In genomic region chr19:4838526-4839140, GRCm38 (mm10) we compare ENCODE assay signal across 9 mouse cellular contexts. TPM values are rescaled to one million over a fixed set of nuclear protein-coding genes. Genes with fewer than 3 reads are reported as not detected.
A peak's percentile ranks its signal among the peaks of the same experiment; 100 is the strongest.
DNase-seq lines count a peak whose midpoint lies in the region; ATAC-seq and TF ChIP-seq lines count a peak whose summit lies in the region.
"Had no signal": no experiment of that assay in that cellular context is flagged by ENCODE, and none has a peak within 500 bp of the region (broad histone marks: within the 10 kb centered on the region; RNA-seq: fewer than 3 reads in every experiment).

No protein-coding gene starts in this region.

- no peak for TF ChIP-seq POLR2A in cerebellum, adult 2 months (IDR thresholded peaks at IDR 0.05; ENCODE audit: borderline replicate concordance, insufficient read depth, low read length)

- H3K9ac ChIP-seq in liver, embryonic 13.5 days: peak overlapping the region; percentile 84

- peak overlapping the region; percentile 96 for H3K4me2 ChIP-seq in liver, embryonic 13.5 days

- no peak overlapping the region for H3K27ac ChIP-seq in cerebellum, adult 2 months (ENCODE audit: insufficient read depth, low read length)
- H3K27ac ChIP-seq in forebrain, embryonic 10.5 days: peak overlapping the region; percentile 86
- H3K27ac ChIP-seq in liver, embryonic 13.5 days: peak overlapping the region; percentile 80

- no peaks in the 10 kb centered on the region for H3K9me3 ChIP-seq in forebrain, embryonic 10.5 days
- no peaks in the 10 kb centered on the region for H3K9me3 ChIP-seq in liver, embryonic 13.5 days (replicated peaks)

- peak; percentile 45 for ATAC-seq in liver, embryonic 13.5 days (ENCODE audit: low read depth)

- peak overlapping the region; percentile 92 for H3K4me3 ChIP-seq in cerebellum, adult 2 months (replicated peaks; ENCODE audit: insufficient read depth, low read depth, low read length)
- H3K4me3 ChIP-seq in forebrain, embryonic 10.5 days: peak overlapping the region; percentile 71
- peak overlapping the region; percentile 74 for H3K4me3 ChIP-seq in liver, embryonic 13.5 days (replicated peaks)

- H3K27me3 ChIP-seq in cerebellum, adult 2 months (ENCODE audit: control insufficient read depth, insufficient read depth, low read length): no peaks in the 10 kb centered on the region
- peaks cover 32% of the 10 kb centered on the region for H3K27me3 ChIP-seq in forebrain, embryonic 10.5 days (ENCODE audit: poor library complexity, severe bottlenecking)
- H3K27me3 ChIP-seq in liver, embryonic 13.5 days: peaks cover 37% of the 10 kb centered on the region

- no peak for TF ChIP-seq CTCF in cerebellum, adult 2 months (IDR thresholded peaks at IDR 0.05; ENCODE audit: borderline replicate concordance, insufficient read depth, low read depth, low read length)

- no peak for DNase-seq in cerebellum, adult 2 months
- no peak for DNase-seq in cerebellum, adult 11 months
- peak; percentile 43 for DNase-seq in 3T3-L1 (ENCODE audit: low read depth, low spot score)
- no peak for DNase-seq in forebrain, embryonic 10.5 days (ENCODE audit: extremely low spot score, low spot score)
- no peak for DNase-seq in liver, embryonic 13.5 days
- no peak for DNase-seq in cerebellum, adult 9-11 months
- no peak for DNase-seq in thymus, postnatal 4 days
- no peak for DNase-seq in layer of hippocampus, postnatal 25 days (ENCODE audit: extremely low spot score in 1 of 2, low spot score in 1 of 2)

- WGBS in cerebellum, adult 2 months: 24% methylated on average over 10 of the region's 10 CpGs
- 33% methylated on average over 10 of the region's 10 CpGs for WGBS in forebrain, embryonic 10.5 days
- WGBS in liver, embryonic 13.5 days (ENCODE audit: insufficient replicate concordance): 31% methylated on average over 10 of the region's 10 CpGs

- H3K36me3 ChIP-seq in forebrain, embryonic 10.5 days (replicated peaks): no peaks in the 10 kb centered on the region; the same call in 1 of the 2 replicates
- peaks cover 6% of the 10 kb centered on the region; the same call in 1 of the 2 replicates for H3K36me3 ChIP-seq in liver, embryonic 13.5 days

- H3K4me1 ChIP-seq in cerebellum, adult 2 months (ENCODE audit: control insufficient read depth, insufficient read depth, low read length): 0 out of 2 replicates have a peak, but pooled peaks cover 3% of the 10 kb centered on the region
- H3K4me1 ChIP-seq in forebrain, embryonic 10.5 days: peaks cover 21% of the 10 kb centered on the region
- peaks cover 56% of the 10 kb centered on the region for H3K4me1 ChIP-seq in liver, embryonic 13.5 days (replicated peaks)

RNA-seq across cellular contexts. Expression of gene Ccs, which starts 0.5 kb away (rescaled TPM):
- 49.5 and 52.7 TPM in 2 replicates for polyA plus RNA-seq in cerebellum, adult 2 months (2012; rRNA removed)
- polyA plus RNA-seq in forebrain, embryonic 10.5 days (2016; fragmentation: Nextera tagmentation; extraction: Ambion mirVana): 40.5 and 47.2 TPM in 2 replicates
- polyA plus RNA-seq in liver, embryonic 13.5 days (2015; fragmentation: Nextera tagmentation; extraction: Ambion mirVana): 40.7 and 41.2 TPM in 2 replicates
- 10 to 100 TPM; 30.6 to 37.8 TPM for total RNA-seq in layer of hippocampus, postnatal 25 days (2021)

RNA-seq across cellular contexts. Expression of gene Ccdc87, which starts 0.5 kb away (rescaled TPM):
- 0.62 and 0.64 TPM in 2 replicates for polyA plus RNA-seq in cerebellum, adult 2 months (2012; rRNA removed)
- 0.18 TPM in 1 of 2 replicates, not detected in the other for polyA plus RNA-seq in forebrain, embryonic 10.5 days (2016; fragmentation: Nextera tagmentation; extraction: Ambion mirVana)
- polyA plus RNA-seq in liver, embryonic 13.5 days (2015; fragmentation: Nextera tagmentation; extraction: Ambion mirVana): 0.06 TPM in 1 of 2 replicates, not detected in the other
- 1 to 10 TPM; 1.8 to 2.2 TPM for total RNA-seq in layer of hippocampus, postnatal 25 days (2021)
- total RNA-seq: heart, postnatal 10 days had no signal

RNA-seq across cellular contexts. Expression of gene Ctsf, which starts 16.3 kb away (rescaled TPM):
- polyA plus RNA-seq in cerebellum, adult 2 months (2012; rRNA removed): 211 and 216 TPM in 2 replicates
- polyA plus RNA-seq in forebrain, embryonic 10.5 days (2016; fragmentation: Nextera tagmentation; extraction: Ambion mirVana): 21.4 and 25.5 TPM in 2 replicates
- 23.6 and 25.3 TPM in 2 replicates for polyA plus RNA-seq in liver, embryonic 13.5 days (2015; fragmentation: Nextera tagmentation; extraction: Ambion mirVana)
- 100 to 1,000 TPM; 113 to 118 TPM for total RNA-seq in layer of hippocampus, postnatal 25 days (2021)

RNA-seq across cellular contexts. Expression of gene Rbm14, which starts 27.2 kb away (rescaled TPM):
- polyA plus RNA-seq in cerebellum, adult 2 months (2012; rRNA removed): 27.4 and 32.1 TPM in 2 replicates
- polyA plus RNA-seq in forebrain, embryonic 10.5 days (2016; fragmentation: Nextera tagmentation; extraction: Ambion mirVana): 137 and 140 TPM in 2 replicates
- polyA plus RNA-seq in liver, embryonic 13.5 days (2015; fragmentation: Nextera tagmentation; extraction: Ambion mirVana): 38.6 and 49.4 TPM in 2 replicates
- 10 to 100 TPM; 53.0 to 53.9 TPM for total RNA-seq in layer of hippocampus, postnatal 25 days (2021)

RNA-seq across cellular contexts. Expression of gene Gm21992, which starts 27.2 kb away (rescaled TPM):
- 14.4 and 17.9 TPM in 2 replicates for polyA plus RNA-seq in cerebellum, adult 2 months (2012; rRNA removed)
- 34.4 and 35.7 TPM in 2 replicates for polyA plus RNA-seq in forebrain, embryonic 10.5 days (2016; fragmentation: Nextera tagmentation; extraction: Ambion mirVana)
- polyA plus RNA-seq in liver, embryonic 13.5 days (2015; fragmentation: Nextera tagmentation; extraction: Ambion mirVana): 18.5 and 20.7 TPM in 2 replicates
- 10 to 100 TPM; 21.2 to 28.3 TPM for total RNA-seq in layer of hippocampus, postnatal 25 days (2021)
